Mouse (Mus musculus) gastrocnemius, postnatal 4 days (tissue): Measurements from ENCODE around the gene Suz12. TPM values are rescaled to one million over a fixed set of nuclear protein-coding genes. Genes with fewer than 3 reads are reported as not detected.

Experiments
- DNase-seq, 2 experiments: peaks; one replicate each; pipeline ENCODE4 v3.0.0; 2021 to 2022; ENCODE audit warnings: low spot score in 2 of 2, mixed read lengths in 2 of 2
- total RNA-seq, 2 experiments: library from RNA; stranded (reverse); gene quantifications; 2 replicates each; pipeline ENCODE4 v1.2.3; 2021

The Suz12 gene
- total RNA-seq, 2 experiments from 2014 or later, result 36.0 to 44.7 TPM

GRCm38 (mm10) chr11:80072365-80072764 lies 79.5 kb downstream of the Suz12 start:
- DNase-seq, result no peak

GRCm38 (mm10) chr11:80075608-80076277 lies 82.8 kb downstream of the Suz12 start:
- DNase-seq, result no peak

GRCm38 (mm10) chr11:80077784-80078545 lies 85.1 kb downstream of the Suz12 start:
- DNase-seq, result no peak

GRCm38 (mm10) chr11:80078831-80079230 lies 85.9 kb downstream of the Suz12 start:
- no peak for DNase-seq

GRCm38 (mm10) chr11:80079751-80080150 lies 86.8 kb downstream of the Suz12 start:
- no peak for DNase-seq

GRCm38 (mm10) chr11:80080381-80080825 lies 87.5 kb downstream of the Suz12 start:
- peak; percentile 20 to 40 for DNase-seq

GRCm38 (mm10) chr11:80080826-80081728 lies 88.2 kb downstream of the Suz12 start, which contains the start of gene Crlf3:
TSS of gene Crlf3 (minus strand) at chr11:80080991.
- peak; percentile 93 to 95 for DNase-seq

- no peak for DNase-seq
Measured at GRCm38 (mm10) chr11:80081786-80082319, 88.9 kb downstream of the Suz12 start.

Other genes starting within 250 kb of the Suz12 start
- 10 to 100 TPM; 35.9 to 39.8 TPM for gene Utp6, start 30.7 kb upstream of the Suz12 start, total RNA-seq
- 10 to 100 TPM; 22.4 to 26.0 TPM for gene Crlf3, start 87.9 kb downstream of the Suz12 start, total RNA-seq
- 1 to 10 TPM; 6.6 to 7.2 TPM for gene Atad5, start 96.3 kb downstream of the Suz12 start, total RNA-seq
- gene Tefm, start 149.1 kb downstream of the Suz12 start, total RNA-seq, result 10 to 100 TPM; 18.2 to 19.7 TPM
- gene Adap2, start 161.0 kb downstream of the Suz12 start, total RNA-seq, result 1 to 10 TPM; 4.6 to 6.2 TPM
- gene Rnf135, start 190.7 kb downstream of the Suz12 start, total RNA-seq, result 1 to 10 TPM; 6.0 to 7.8 TPM
- 10 to 100 TPM; 54.6 to 55.2 TPM for gene Rhot1, start 215.9 kb downstream of the Suz12 start, total RNA-seq